8 mouse cellular contexts compared by ENCODE assay signal in the genomic region with DNA sequence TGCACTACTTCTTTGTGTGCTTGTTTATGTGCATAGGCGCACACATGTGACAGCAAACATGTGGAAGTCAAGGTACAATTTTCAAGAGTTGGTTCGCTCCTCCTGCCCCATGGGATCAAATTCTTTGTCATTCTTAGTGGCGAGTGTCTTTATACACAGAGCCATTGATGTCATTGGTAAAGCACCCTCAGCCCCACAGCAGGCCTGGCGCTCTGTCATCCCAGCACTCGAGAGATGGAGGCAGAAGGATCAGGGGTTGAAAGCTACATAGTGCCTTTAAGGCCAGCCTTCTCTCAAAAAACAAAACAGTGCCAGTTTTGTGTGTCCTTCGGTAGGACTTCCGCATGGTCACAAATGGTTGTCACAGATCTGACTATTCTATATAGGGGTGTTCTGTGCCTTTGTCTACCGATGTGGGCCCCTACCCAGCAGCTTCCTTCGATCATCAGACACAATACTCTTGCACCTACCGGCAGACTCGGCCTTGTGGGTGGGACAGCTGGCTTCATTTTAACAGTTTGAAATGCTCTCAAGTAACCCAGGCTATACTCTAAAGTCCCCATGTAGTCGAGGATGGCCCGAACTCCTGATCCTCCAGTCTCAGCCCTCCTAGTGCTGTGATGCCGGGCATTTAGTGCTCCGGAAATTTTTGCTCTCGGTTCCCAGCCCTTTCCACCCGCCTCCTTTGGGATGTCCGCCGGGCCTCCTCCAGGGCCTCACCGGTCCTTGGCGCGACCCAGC. TPM values are rescaled to one million over a fixed set of nuclear protein-coding genes. Genes with fewer than 3 reads are reported as not detected.
DNase-seq lines count a peak whose midpoint lies in the region; ATAC-seq and TF ChIP-seq lines count a peak whose summit lies in the region.

No protein-coding gene starts in this region.

- ATAC-seq in neural tube, embryonic 11.5 days (ENCODE audit: insufficient read depth, low FRiP score, low TSS enrichment): no peak
- ATAC-seq in frontal cortex, adult (ENCODE audit: low TSS enrichment): no peak; the same call in 1 of the 2 replicates

- no peak for TF ChIP-seq POLR2A in olfactory bulb, adult 2 months (IDR thresholded peaks at IDR 0.05; ENCODE audit: insufficient read depth, low read depth, low read length)

- no peaks in the 10 kb centered on the region for H3K9me3 ChIP-seq in neural tube, embryonic 11.5 days (ENCODE audit: control insufficient read depth, low read length)
- no peaks in the 10 kb centered on the region for H3K9me3 ChIP-seq in limb, embryonic 10.5 days (replicated peaks)

- WGBS in neural tube, embryonic 11.5 days: 26% methylated on average over 22 of the region's 22 CpGs
- 29% methylated on average over 22 of the region's 22 CpGs for WGBS in limb, embryonic 10.5 days
- 19% methylated on average over 22 of the region's 22 CpGs for WGBS in olfactory bulb, adult 2 months

- TF ChIP-seq CTCF in olfactory bulb, adult 2 months (IDR thresholded peaks at IDR 0.05; ENCODE audit: insufficient read depth, low read depth, low read length): no peak

- peak overlapping the region; percentile 82 for H3K4me3 ChIP-seq in neural tube, embryonic 11.5 days (ENCODE audit: low read depth, low read length)
- peak overlapping the region; percentile 84 for H3K4me3 ChIP-seq in limb, embryonic 10.5 days
- H3K4me3 ChIP-seq in olfactory bulb, adult 2 months (ENCODE audit: insufficient read depth, low read depth, low read length): peak overlapping the region; percentile 79

- H3K36me3 ChIP-seq in neural tube, embryonic 11.5 days (ENCODE audit: control insufficient read depth, insufficient read depth, low read length): peaks cover 4% of the 10 kb centered on the region
- peaks cover 39% of the 10 kb centered on the region for H3K36me3 ChIP-seq in limb, embryonic 10.5 days

- peak overlapping the region; percentile 39; the same call in 1 of the 2 replicates for H3K27ac ChIP-seq in neural tube, embryonic 11.5 days (ENCODE audit: low read depth, low read length)
- H3K27ac ChIP-seq in limb, embryonic 10.5 days: peak overlapping the region; percentile 93
- peak overlapping the region; percentile 72; the same call in 1 of the 2 replicates for H3K27ac ChIP-seq in olfactory bulb, adult 2 months (ENCODE audit: insufficient read depth, low read depth, low read length)

- peak overlapping the region; percentile 65 for H3K9ac ChIP-seq in neural tube, embryonic 11.5 days (ENCODE audit: low read length)

- peaks cover 10% of the 10 kb centered on the region; the same call in 1 of the 2 replicates for H3K4me1 ChIP-seq in neural tube, embryonic 11.5 days (ENCODE audit: control insufficient read depth, insufficient read depth, low read length)
- peaks cover 34% of the 10 kb centered on the region for H3K4me1 ChIP-seq in limb, embryonic 10.5 days
- H3K4me1 ChIP-seq in olfactory bulb, adult 2 months (ENCODE audit: control insufficient read depth, insufficient read depth, low read length): peaks cover 39% of the 10 kb centered on the region

- no peaks in the 10 kb centered on the region for H3K27me3 ChIP-seq in neural tube, embryonic 11.5 days (ENCODE audit: control insufficient read depth, insufficient read depth, low read length)
- H3K27me3 ChIP-seq in limb, embryonic 10.5 days (ENCODE audit: low read depth, poor library complexity, severe bottlenecking): no peaks in the 10 kb centered on the region

- DNase-seq in adrenal gland, adult 8-10 months: peak; percentile 47
- no peak for DNase-seq in adrenal gland, adult 18-20 months (ENCODE audit: low spot score in 2 of 2)
- DNase-seq in neural tube, embryonic 11.5 days (ENCODE audit: low spot score): no peak
- DNase-seq in neural tube, embryonic 10.5 days (ENCODE audit: extremely low spot score, low spot score): no peak
- DNase-seq in limb, embryonic 10.5 days (ENCODE audit: low spot score): no peak
- no peak for DNase-seq in layer of hippocampus, adult 18-20 months (ENCODE audit: low spot score in 2 of 2)

- H3K4me2 ChIP-seq in neural tube, embryonic 11.5 days (ENCODE audit: low read depth): peak overlapping the region; percentile 72

RNA-seq across cellular contexts. Expression of a gene that starts 1.5 kb away (rescaled TPM):
- total RNA-seq in adrenal gland, adult 8-10 months (2022): 100 to 1,000 TPM; 176 to 281 (median 205) TPM
- 100 to 1,000 TPM; 276 to 402 TPM for total RNA-seq in adrenal gland, adult 18-20 months (2021)
- polyA plus RNA-seq in neural tube, embryonic 11.5 days (2014; fragmentation: Nextera tagmentation; extraction: Ambion mirVana): 403 and 406 TPM in 2 replicates
- polyA plus RNA-seq in limb, embryonic 10.5 days (2016; fragmentation: Nextera tagmentation; extraction: Ambion mirVana): 425 and 437 TPM in 2 replicates
- not detected in 2 replicates for polyA plus RNA-seq in olfactory bulb, adult 2 months (2012; ENCODE audit: insufficient read depth, insufficient read length, low replicate concordance, missing spikeins)
- total RNA-seq in layer of hippocampus, adult 18-20 months (2021): 100 to 1,000 TPM; 213 to 228 TPM

RNA-seq across cellular contexts. Expression of a gene that starts 1.7 kb away (rescaled TPM):
- 10 to 100 TPM; 31.6 to 47.2 (median 41.6) TPM for total RNA-seq in adrenal gland, adult 8-10 months (2022)
- total RNA-seq in adrenal gland, adult 18-20 months (2021): 10 to 100 TPM; 20.1 to 26.1 TPM
- 17.3 and 17.6 TPM in 2 replicates for polyA plus RNA-seq in neural tube, embryonic 11.5 days (2014; fragmentation: Nextera tagmentation; extraction: Ambion mirVana)
- 12.8 and 15.5 TPM in 2 replicates for polyA plus RNA-seq in limb, embryonic 10.5 days (2016; fragmentation: Nextera tagmentation; extraction: Ambion mirVana)
- not detected in 2 replicates for polyA plus RNA-seq in olfactory bulb, adult 2 months (2012; ENCODE audit: insufficient read depth, insufficient read length, low replicate concordance, missing spikeins)
- 10 to 100 TPM in 1 of 2 experiments, 1 to 10 TPM in 1; 9.6 to 10.2 TPM for total RNA-seq in layer of hippocampus, adult 18-20 months (2021)

RNA-seq across cellular contexts. Expression of a gene that starts 41.2 kb away (rescaled TPM):
- 1 to 10 TPM; 3.6 to 5.6 (median 4.9) TPM for total RNA-seq in adrenal gland, adult 8-10 months (2022)
- 1 to 10 TPM; 3.4 to 4.0 TPM for total RNA-seq in adrenal gland, adult 18-20 months (2021)
- 5.8 and 6.3 TPM in 2 replicates for polyA plus RNA-seq in neural tube, embryonic 11.5 days (2014; fragmentation: Nextera tagmentation; extraction: Ambion mirVana)
- polyA plus RNA-seq in limb, embryonic 10.5 days (2016; fragmentation: Nextera tagmentation; extraction: Ambion mirVana): 10.8 and 12.7 TPM in 2 replicates
- not detected in 2 replicates for polyA plus RNA-seq in olfactory bulb, adult 2 months (2012; ENCODE audit: insufficient read depth, insufficient read length, low replicate concordance, missing spikeins)
- 1 to 10 TPM; 1.6 to 3.4 TPM for total RNA-seq in layer of hippocampus, adult 18-20 months (2021)

RNA-seq across cellular contexts. Expression of a gene that starts 43.0 kb away (rescaled TPM):
- 10 to 100 TPM; 80.2 to 92.3 (median 84.3) TPM for total RNA-seq in adrenal gland, adult 8-10 months (2022)
- 10 to 100 TPM; 64.9 to 75.7 TPM for total RNA-seq in adrenal gland, adult 18-20 months (2021)
- 112 and 119 TPM in 2 replicates for polyA plus RNA-seq in neural tube, embryonic 11.5 days (2014; fragmentation: Nextera tagmentation; extraction: Ambion mirVana)
- polyA plus RNA-seq in limb, embryonic 10.5 days (2016; fragmentation: Nextera tagmentation; extraction: Ambion mirVana): 148 TPM in 2 replicates
- not detected in 2 replicates for polyA plus RNA-seq in olfactory bulb, adult 2 months (2012; ENCODE audit: insufficient read depth, insufficient read length, low replicate concordance, missing spikeins)
- 10 to 100 TPM; 87.2 to 89.0 TPM for total RNA-seq in layer of hippocampus, adult 18-20 months (2021)

RNA-seq across cellular contexts. Expression of a gene that starts 48.5 kb away (rescaled TPM):
- 10 to 100 TPM; 37.4 to 58.6 (median 47.0) TPM for total RNA-seq in adrenal gland, adult 8-10 months (2022)
- 10 to 100 TPM; 28.3 to 31.3 TPM for total RNA-seq in adrenal gland, adult 18-20 months (2021)
- 36.6 and 42.3 TPM in 2 replicates for polyA plus RNA-seq in neural tube, embryonic 11.5 days (2014; fragmentation: Nextera tagmentation; extraction: Ambion mirVana)
- 46.0 and 50.3 TPM in 2 replicates for polyA plus RNA-seq in limb, embryonic 10.5 days (2016; fragmentation: Nextera tagmentation; extraction: Ambion mirVana)
- not detected in 2 replicates for polyA plus RNA-seq in olfactory bulb, adult 2 months (2012; ENCODE audit: insufficient read depth, insufficient read length, low replicate concordance, missing spikeins)
- 10 to 100 TPM; 63.4 to 68.8 TPM for total RNA-seq in layer of hippocampus, adult 18-20 months (2021)

Comparison
In these comparisons a context has a peak if more than half of its experiments do, and no peak if none do; other contexts are left out.
1. H3K27ac ChIP-seq: peak in every context shown above with its lines; median percentile 93 in limb, embryonic 10.5 days; 72 in olfactory bulb, adult 2 months; 39 in neural tube, embryonic 11.5 days.